Mouse (Mus musculus): ENCODE results near the gene Gm28042.

- TF ChIP-seq POLR2A (IDR thresholded peaks at IDR 0.05; ENCODE audit: low read depth, low read length) (peak; percentile 72), CTCF (conservative IDR thresholded peaks at IDR 0.05; ENCODE audit: insufficient read depth, insufficient read length, low read depth, low read length) (no peak)
Observed at GRCm38 (mm10) chr2:120026984-120027949, at the start of gene Gm28042, which contains the start of gene Jmjd7.
